Mouse (Mus musculus): Measurements from ENCODE around the gene Nudc. TPM values are rescaled to one million over a fixed set of nuclear protein-coding genes. Genes with fewer than 3 reads are reported as not detected.
A peak's percentile ranks its signal among the peaks of the same experiment; 100 is the strongest.
"Not testable (repeated sequence)": the region's sequence is repeated elsewhere in the genome, so short reads cannot be mapped to it uniquely, and the experiment has no call there.

Gene Nudc
- total RNA-seq, 2 experiments from 2014 or later, result 78.7 to 80.1 TPM

DNA sequence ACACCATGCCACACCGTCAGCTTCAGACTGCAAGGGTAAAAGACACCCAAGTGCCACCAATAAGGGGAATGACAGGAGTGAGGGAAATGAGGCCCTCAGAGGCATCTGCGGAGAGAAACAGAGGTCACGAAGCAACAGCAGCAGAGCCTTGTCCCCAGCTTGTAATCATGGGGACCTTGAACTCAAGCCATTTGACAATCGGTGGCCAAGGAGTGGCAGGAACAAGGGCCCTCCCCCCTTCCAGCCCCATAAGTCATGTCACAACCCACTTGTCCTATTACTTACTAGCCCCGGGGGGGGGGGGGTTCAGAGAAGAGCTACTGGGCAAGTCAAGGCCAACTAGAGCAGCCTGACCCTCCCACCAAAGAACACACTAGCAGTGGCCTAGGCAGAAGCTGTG is 9.1 kb downstream of the Nudc start:
- DNase-seq, result no peak

- DNase-seq, result no peak
Observed at GRCm38 (mm10) chr4:133536081-133536480, 9.7 kb downstream of the Nudc start.

- DNase-seq, result no peak
Observed at GRCm38 (mm10) chr4:133532777-133533176, 13.0 kb downstream of the Nudc start.

DNA sequence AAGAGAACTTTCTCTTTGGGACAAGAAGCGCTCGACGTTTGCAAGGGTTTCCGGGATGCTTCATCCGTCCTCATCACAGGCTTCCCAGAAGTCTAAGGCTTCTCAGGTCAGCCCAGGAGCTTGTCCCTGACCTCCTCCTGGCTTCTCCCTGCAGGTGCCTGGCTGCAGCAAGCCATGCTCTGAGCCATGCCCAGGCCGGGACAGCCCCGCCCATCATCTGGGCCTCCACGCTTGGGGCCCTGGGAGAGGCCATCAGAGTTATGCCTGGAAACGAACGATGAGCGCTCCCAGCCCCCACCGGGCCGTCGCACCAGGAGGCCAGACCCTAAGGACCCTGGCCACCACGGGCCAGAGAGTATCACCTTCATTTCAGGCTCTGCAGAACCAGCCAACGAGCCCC is 18.0 kb downstream of the Nudc start:
- no peak for DNase-seq

- no peak for DNase-seq
Observed at GRCm38 (mm10) chr4:133521502-133521901, 24.3 kb downstream of the Nudc start.

DNA sequence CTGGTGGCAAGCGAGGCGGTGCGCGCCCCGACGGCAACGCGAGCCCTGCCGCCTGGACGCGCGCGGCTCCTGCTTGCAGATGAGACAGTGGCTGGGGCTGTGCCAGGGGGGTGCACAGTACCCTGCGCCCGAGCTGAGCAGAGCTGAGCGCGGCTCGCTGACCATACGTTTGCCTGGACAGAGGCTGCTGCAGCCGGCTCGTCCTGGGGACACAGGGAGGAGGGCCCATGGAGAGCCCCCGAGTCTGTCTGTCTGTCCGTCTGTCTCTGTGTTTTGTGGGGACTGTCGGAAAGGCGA is 26.5 kb downstream of the Nudc start:
- DNase-seq, result no peak

- no peak for DNase-seq
Observed at GRCm38 (mm10) chr4:133518601-133519368, 27.0 kb downstream of the Nudc start, which contains the start of gene Kdf1. TSS of gene Kdf1 (plus strand) at chr4:133518963.

DNA sequence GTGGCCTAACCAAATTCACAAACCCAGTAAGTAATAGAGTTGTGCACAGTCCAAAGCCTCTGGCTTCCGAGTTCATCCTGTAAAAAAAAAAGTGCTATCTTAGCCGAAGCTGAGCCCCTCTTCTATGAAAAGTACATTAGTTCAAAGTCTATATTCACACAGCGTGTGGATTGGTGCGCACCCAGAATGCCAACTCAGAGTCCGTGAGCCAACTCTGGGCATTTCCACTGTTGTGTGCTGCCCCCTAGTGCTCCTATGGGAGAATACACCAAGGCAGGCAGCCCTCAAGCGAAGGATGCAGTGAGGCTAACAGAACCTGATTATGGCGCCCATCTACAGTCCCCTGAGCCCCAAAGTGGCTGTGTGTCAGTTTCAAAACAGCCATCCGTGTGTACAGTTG is 32.8 kb downstream of the Nudc start:
- DNase-seq, result peak; percentile 59 to 86

DNA sequence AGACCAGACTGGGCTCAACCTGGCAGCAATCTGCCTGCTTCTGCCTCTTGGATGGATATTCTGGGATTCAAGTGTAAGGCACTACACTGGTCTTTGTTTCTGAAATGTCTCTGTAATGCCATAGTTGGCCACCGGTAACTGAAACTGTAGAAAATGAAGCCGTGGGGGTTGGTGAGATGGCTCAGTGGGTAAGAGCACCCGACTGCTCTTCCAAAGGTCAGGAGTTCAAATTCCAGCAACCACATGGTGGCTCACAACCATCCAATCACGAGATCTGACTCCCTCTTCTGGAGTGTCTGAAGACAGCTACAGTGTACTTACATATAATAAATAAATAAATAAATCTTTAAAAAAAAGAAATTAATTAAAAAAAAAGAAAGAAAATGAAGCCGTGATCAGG is 33.3 kb downstream of the Nudc start:
- DNase-seq, result not testable (repeated sequence)

DNA sequence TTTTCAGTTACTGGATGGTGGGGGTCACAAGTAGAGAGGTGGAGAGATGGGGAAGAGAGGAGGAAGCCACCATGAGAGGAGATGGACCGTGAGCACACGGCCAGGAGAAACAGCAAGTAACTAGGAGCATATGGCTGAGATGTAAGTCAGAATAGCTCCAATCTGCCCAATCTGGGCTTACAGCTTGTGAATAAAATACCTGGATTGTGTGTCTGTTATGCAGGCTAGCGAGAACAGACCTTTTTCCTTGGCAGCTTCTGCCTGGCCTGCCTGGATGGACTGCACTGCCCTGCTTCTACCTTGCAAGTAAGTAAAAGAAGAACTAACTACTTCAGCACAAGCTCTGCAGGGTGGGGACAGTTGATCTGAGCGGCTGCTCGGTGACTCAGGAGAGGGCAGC is 34.7 kb downstream of the Nudc start:
- no peak for DNase-seq

- no peak for DNase-seq
Observed at GRCm38 (mm10) chr4:133508990-133509389, 36.8 kb downstream of the Nudc start.

- no peak for DNase-seq
Observed at GRCm38 (mm10) chr4:133506573-133506972, 39.2 kb downstream of the Nudc start.

DNA sequence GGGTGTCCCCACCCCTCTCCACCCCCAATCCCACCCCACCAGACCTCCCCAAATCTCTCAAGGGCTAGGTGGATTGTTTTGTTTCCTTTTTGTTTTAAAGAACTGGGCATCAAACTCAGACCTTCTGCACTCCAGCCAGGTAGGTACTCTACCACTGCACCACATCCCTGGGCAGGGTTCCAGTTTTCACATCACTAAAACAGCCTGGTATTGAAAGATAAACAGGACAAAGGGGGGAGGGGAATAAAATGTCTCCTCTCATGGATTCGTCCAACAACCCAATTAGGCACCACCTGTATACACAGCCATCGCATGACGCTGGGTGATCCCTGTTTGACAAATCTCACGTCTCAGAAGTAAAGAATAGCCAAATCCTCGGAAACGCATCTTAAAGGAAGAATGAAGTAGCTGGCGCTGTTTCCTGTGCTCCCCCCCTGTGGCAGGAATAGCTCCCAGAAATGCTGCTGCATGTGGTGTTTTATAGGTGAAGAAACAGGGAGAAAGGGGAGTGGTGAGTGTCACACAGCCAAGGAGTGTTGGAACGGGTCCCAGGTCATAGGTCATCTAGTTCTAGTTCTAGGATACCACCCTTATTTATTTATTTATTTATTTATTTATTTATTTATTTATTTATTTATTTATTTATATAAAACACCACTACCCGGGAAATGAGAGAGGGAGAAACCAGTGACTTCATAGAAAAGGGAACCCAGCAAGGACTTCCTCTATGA is 40.9 kb downstream of the Nudc start:
- no peak for DNase-seq

- no peak for DNase-seq
Observed at GRCm38 (mm10) chr4:133504300-133504699, 41.5 kb downstream of the Nudc start.

GRCm38 (mm10) chr4:133501514-133501913 is 44.3 kb downstream of the Nudc start:
- no peak for DNase-seq

DNA sequence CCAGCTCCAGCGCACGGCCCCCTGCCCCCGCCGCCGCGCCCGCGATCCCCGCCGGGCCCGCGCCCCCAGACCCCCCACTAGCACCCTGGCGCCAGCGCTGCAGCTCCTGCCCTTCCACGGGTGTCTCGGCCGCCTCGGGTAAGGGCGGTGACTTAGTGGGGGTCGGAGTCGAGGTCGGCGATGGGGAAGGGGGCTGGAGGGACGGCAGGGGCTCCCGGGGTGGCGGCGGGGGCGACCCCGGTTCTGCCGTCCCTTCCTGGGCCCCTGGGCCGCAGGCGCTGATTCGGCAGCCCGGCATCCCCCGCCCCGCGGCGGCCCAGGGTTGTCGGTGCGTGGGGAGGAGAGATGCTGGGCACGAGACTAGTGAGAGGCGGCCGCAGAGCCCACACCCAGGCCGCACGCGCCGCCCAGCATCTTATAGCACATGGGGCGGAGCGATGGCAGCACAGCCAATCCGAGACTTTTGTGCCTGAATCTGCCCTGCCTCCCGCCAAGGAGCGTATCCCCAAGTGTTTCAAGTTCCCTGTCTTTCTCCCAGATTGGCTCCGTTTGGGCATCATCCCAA is 47.6 kb downstream of the Nudc start, which contains the start of gene Trnp1:
Gene Trnp1 (minus strand): TSS at position 391 of the 565 bp plus-strand sequence.
- DNase-seq, result peak; percentile 69 to 79

DNA sequence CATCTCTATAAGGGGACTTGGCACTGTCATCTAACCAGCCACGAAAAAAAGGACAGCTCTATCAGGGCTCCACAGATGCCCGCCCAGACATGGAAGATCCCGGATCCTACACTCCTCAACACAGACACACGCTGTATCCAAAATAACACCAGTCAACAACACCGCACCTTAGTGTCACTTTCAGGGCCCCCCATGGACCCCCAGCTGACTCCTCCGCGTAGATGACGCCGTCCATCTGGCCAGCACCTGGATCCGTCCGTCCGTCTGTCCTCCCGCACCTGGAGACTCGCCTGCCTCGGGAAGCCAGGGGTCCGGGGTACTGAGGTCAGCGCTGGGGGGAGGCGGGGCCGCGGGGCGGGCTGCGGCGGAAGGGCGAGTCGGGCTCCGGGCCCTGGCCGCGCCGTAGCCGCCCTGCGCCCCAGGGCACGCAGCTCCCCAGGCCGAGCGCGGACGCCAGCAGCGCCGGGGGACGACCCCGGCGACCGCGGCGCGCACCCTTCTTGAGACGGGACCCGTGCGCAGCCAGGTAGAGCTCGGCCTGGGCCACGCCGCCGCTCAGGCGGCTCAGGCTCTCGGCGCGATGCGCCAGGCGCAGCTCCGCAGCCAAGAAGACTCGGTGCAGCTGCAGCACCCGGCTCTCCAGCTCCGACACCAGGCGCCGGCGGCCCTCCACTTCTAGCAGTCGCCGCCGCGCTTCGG is 48.2 kb downstream of the Nudc start:
- DNase-seq, result peak in 1 of 2 experiments; percentile 28

DNA sequence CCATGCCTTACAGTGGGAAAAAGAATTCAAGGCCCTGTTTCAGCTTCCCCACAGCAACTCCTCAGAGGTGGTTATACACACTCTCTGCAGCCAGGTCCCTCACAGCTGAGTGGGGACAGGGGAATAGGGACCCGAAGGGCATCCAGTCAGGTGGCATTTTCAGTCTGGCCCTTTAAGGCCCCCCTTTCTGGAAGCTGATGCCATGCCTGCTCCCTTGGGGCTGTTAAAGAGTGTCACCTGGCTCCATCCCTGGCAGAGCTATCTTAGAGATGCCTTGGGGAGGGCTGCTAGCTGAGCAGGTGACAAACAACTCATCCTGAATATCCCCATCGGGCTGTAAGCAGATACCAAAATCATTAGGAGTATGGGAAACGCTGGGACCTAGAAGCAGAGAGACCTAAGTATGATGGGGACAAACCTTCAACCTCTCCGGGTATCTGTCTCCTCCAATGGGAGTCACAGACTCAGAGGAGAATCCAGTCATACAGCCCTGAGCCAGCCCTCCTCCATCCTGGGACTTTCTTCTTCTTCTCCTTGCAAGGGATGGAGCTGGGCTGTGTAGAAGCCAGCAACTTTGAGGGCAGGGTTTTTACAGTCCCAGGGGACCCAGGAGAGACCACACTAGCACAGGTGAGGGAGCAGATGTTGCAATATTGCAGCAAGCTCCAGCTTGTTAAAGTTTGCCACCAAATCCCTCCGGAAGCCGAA is 48.9 kb downstream of the Nudc start:
- DNase-seq, result no peak

DNA sequence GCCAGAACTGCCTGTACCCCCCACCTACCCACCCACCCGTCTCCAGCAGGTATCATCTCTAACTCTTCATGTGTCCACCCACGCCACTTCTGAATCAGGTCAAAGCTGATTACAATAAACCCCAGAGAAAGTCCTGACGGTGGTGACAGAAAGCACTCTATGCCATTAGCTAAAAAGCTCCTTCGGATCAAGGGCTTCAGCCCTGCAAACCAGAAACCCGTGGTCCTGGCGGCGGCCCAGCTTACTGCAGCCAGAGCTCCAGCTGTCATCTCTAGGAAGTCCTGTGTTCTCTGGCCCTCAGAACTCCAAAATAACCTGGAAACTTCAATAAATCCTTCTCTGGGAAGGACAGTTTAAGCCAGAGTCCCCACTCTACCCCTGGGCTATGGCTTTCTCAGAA is 50.1 kb downstream of the Nudc start:
- DNase-seq, result peak; percentile 48 to 61

DNA sequence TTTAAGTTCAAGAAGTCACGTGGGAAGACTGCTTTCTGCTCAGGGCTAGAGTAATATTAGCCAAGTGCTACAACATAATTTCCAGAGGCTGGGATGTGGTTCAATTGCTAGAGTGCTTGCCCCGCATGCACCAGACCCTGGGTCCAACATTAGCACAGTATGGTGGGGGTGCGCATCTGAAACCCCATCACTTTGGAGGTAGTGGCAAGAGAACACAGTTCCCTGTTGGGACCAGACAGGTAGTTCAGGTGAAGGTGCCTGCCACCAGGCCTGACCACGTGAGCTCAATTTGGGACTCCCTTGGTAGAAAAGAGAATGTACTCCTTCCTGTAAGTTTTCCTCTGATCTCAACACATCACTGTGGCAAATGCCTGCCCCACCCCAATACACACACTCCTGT is 50.9 kb downstream of the Nudc start:
- DNase-seq, result no peak

DNA sequence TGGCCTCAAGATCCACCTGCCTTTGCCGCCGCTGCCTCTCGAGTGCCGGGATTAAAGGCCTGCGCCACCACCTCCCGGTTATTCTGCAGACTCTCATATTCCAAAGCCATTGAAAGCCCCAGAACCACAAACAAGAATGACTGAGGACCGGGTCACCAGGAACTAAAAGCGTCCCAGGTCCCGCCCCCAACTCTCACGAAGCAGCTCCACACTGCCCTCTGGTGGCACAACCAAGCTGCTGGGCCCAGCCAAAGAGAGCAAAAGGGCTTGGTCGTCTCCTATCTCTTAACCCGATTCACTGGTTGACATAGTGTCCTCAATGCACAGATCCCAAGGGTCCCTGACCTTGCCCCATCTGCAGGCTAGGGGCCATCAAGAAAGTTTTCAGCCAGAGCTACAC is 51.4 kb downstream of the Nudc start:
- DNase-seq, result peak; percentile 92 to 98

- peak in 1 of 2 experiments; percentile 38 for DNase-seq
Observed at GRCm38 (mm10) chr4:133493895-133494294, 51.9 kb downstream of the Nudc start.
